Mouse (Mus musculus) intestine, postnatal 0 days (tissue): ENCODE data around the gene Zbtb6. TPM values are rescaled to one million over a fixed set of nuclear protein-coding genes. Genes with fewer than 3 reads are reported as not detected.

Experiments
- ATAC-seq: fragments of 200-750 bp; cut with Nextera tagmentation; 2 replicates; pipeline ENCODE4 v1.8.0; 2017; ENCODE audit warnings: mild to moderate bottlenecking, moderate TSS enrichment, moderate library complexity
- H3K27ac ChIP-seq: fragments of 300-500 bp; sonication (generic); 2 replicates; pipeline ENCODE4 v1.5.1; 2014; ENCODE audit warnings: mild to moderate bottlenecking, low read depth, low read length, moderate library complexity
- H3K27me3 ChIP-seq: fragments of 300-500 bp; sonication (generic); replicated peaks from 2 replicates; pipeline ENCODE4 v1.6.1; 2014; ENCODE audit warnings: low read length, mixed read lengths; ENCODE audit not compliant: control insufficient read depth, insufficient read depth
- H3K36me3 ChIP-seq: fragments of 300-500 bp; sonication (generic); 2 replicates; pipeline ENCODE4 v1.6.1; 2014; ENCODE audit warnings: mild to moderate bottlenecking, moderate library complexity; ENCODE audit not compliant: control insufficient read depth, insufficient read depth
- H3K4me1 ChIP-seq: fragments of 300-500 bp; sonication (generic); replicated peaks from 2 replicates; pipeline ENCODE4 v1.6.1; 2014; ENCODE audit warnings: antibody characterized with exemption, low read length, mixed read lengths; ENCODE audit not compliant: control insufficient read depth, insufficient read depth
- H3K4me2 ChIP-seq: fragments of 300-500 bp; sonication (generic); replicated peaks from 2 replicates; pipeline ENCODE4 v1.6.1; 2014; ENCODE audit warnings: low read depth, mild to moderate bottlenecking, moderate library complexity
- H3K4me3 ChIP-seq: fragments of 300-500 bp; sonication (generic); 2 replicates; pipeline ENCODE4 v1.5.1; 2014; ENCODE audit warnings: low read depth, low read length
- H3K9ac ChIP-seq: fragments of 300-500 bp; sonication (generic); 2 replicates; pipeline ENCODE4 v1.6.1; 2014; ENCODE audit warnings: mild to moderate bottlenecking, low read depth, low read length
- H3K9me3 ChIP-seq: fragments of 300-500 bp; sonication (generic); 2 replicates; pipeline ENCODE4 v1.6.1; 2016; ENCODE audit warnings: mixed run types; ENCODE audit not compliant: control insufficient read depth
- CTCF ChIP-seq: sonication (generic); IDR thresholded peaks from 2 replicates; pipeline ENCODE4 v1.5.1; 2016; ENCODE audit warnings: low read depth, mild to moderate bottlenecking, control low read depth, antibody characterized with exemption, moderate library complexity
- WGBS: fragments of 180-500 bp; shearing (Covaris S2); extraction: QIAGEN DNeasy Blood & Tissue Kit; methylation state at CpG from one replicate; pipeline ENCODE4 v1.1.7; 2014; 5-methylcytosine and 5-hydroxymethylcytosine counted together
- polyA plus RNA-seq: library from polyadenylated mRNA; unstranded; fragments of >200 nt; fragmentation: Nextera tagmentation; extraction: Ambion mirVana; gene quantifications from 2 replicates; pipeline ENCODE4 v1.2.1, GENCODE M21; 2015

Gene Zbtb6
- polyA plus RNA-seq, 1 experiment from 2014 or later: 3.3 TPM

DNA sequence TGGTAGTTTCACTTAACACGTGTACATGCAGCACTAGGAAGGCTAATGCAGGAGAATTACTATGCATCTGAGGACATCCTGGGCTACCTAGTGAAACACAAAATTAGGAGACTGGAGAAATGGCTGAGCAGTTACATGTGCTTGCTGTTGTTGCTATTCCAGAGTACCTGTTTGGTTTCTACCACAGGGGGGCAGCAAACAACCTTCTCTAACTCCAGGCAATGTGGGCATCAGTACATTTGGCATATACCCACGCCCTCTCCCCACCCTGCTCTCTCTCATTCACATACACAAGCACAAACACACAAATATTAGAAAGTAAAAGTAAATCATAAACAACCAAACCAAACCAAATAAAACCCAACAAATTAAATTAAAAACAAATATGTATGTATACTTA, 62.8 kb downstream of the Zbtb6 start:
- Histone ChIP-seq H3K9ac (no peak overlapping the region), H3K27ac (no peak overlapping the region), H3K9me3 (no peaks in the 10 kb centered on the region), H3K4me3 (no peak overlapping the region), H3K4me2 (no peak overlapping the region), H3K4me1 (no peaks in the 10 kb centered on the region), H3K36me3 (peaks cover 39% of the 10 kb centered on the region), H3K27me3 (no peaks in the 10 kb centered on the region)
- 66% methylated on average over 2 of the region's 2 CpGs for WGBS
- peak; percentile 84 for TF ChIP-seq CTCF
- no peak for ATAC-seq

DNA sequence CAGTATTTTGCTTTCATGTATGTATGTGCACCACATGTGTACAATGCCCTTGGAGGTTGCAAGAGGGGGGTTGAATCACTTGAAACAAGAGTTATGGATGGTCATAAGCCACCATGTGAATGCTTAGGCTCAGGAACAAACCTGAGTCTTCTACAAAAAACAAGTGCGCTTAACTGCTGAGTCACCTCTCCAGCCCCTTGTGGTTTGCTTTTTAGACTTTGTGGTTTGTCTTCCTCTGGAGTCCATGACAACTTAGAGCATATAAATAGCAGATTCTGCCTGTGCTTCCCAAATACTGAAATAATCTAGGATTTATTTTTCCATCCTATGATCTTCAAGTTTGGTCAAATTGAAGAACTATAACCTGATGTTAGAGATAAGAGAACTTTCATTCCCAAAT, 67.0 kb downstream of the Zbtb6 start:
- WGBS: 94% methylated on average over 1 of the region's 1 CpGs
- Histone ChIP-seq H3K27me3 (no peaks in the 10 kb centered on the region), H3K27ac (no peak overlapping the region), H3K4me3 (no peak overlapping the region), H3K4me1 (no peaks in the 10 kb centered on the region), H3K36me3 (peaks cover 22% of the 10 kb centered on the region), H3K4me2 (no peak overlapping the region), H3K9ac (no peak overlapping the region), H3K9me3 (no peaks in the 10 kb centered on the region)
- no peak for ATAC-seq
- TF ChIP-seq CTCF: no peak

Other genes with a start within 250 kb of the Zbtb6 start
- not detected in 2 replicates for gene Olfr366, start 231.6 kb downstream of the Zbtb6 start, polyA plus RNA-seq
- gene Olfr368, start 116.7 kb downstream of the Zbtb6 start, polyA plus RNA-seq: not detected in 2 replicates
- gene Pdcl, start 83.8 kb downstream of the Zbtb6 start, polyA plus RNA-seq: 25.2 and 26.5 TPM in 2 replicates
- gene Rc3h2, start 20.3 kb downstream of the Zbtb6 start, polyA plus RNA-seq: 7.0 and 7.8 TPM in 2 replicates
- gene Zbtb26, start within 50 bp of the Zbtb6 start, polyA plus RNA-seq: 1.6 and 1.8 TPM in 2 replicates
- 14.1 and 15.6 TPM in 2 replicates for gene Rabgap1, start 108 bp upstream of the Zbtb6 start, polyA plus RNA-seq
- 0.29 and 0.39 TPM in 2 replicates for gene Gpr21, start 73.2 kb upstream of the Zbtb6 start, polyA plus RNA-seq